Mouse (Mus musculus) Patski (cell line): ENCODE measurements at regions not wholly inside any gene's neighbourhood (a gene's known extent, or its start where the extent isn't known, plus 50 kb on each side); places are given as distances from the start of the nearest gene placed in this dataset.

ENCODE experiments used
- ATAC-seq: fragments of 100-300 bp; one replicate; pipeline ENCODE4 v1.8.0; 2021
- CTCF ChIA-PET: fragments of 350-600 bp; sonication (Branson Sonifier 250); formaldehyde crosslinking; loops from one replicate; lab custom pipeline; 2022; ENCODE audit warnings: inconsistent platforms; lab: Charles Lee
- POLR2A ChIA-PET: fragments of 350-600 bp; sonication (Branson Sonifier 250); formaldehyde crosslinking; loops from one replicate; lab custom pipeline; 2022; ENCODE audit warnings: antibody characterized with exemption, inconsistent platforms; lab: Charles Lee
- DNase-seq: peaks from one replicate; pipeline ENCODE4 v3.0.0-alpha.2; 2011; ENCODE audit warnings: low read depth, low spot score
- H3K27me3 ChIP-seq: fragments of 371-371 bp; one replicate; pipeline ENCODE4 v1.5.1; 2021
- CTCF ChIP-seq: fragments of 100-300 bp; IDR thresholded peaks from one replicate; pipeline ENCODE4 v1.5.1; 2021
- in situ Hi-C: fragments of 300-500 bp; cut with MboI; formaldehyde crosslinking; loops from 3 replicates; pipeline ENCODE4 v1.11.1; 2018; ENCODE audit warnings: low pct_unique_long_range_greater_than_20kb, mixed read lengths

- no peak for ATAC-seq
- DNase-seq, result no peak
- ChIA-PET POLR2A (interaction anchor here (0.8 to 0.9 kb wide), 2 partner anchors 10 to 51 kb away, joined by 3 read pairs; no protein-coding TSS in a partner anchor), CTCF (interaction anchor here (0.6 to 1.0 kb wide), 2 partner anchors 10 to 12 kb away, joined by 3 to 4 read pairs; no protein-coding TSS in a partner anchor)
- no peak for TF ChIP-seq CTCF
- no peaks in the 10 kb centered on the region for H3K27me3 ChIP-seq
- in situ Hi-C loops, result no loop called here
Measured at GRCm38 (mm10) chr5:64460891-64461290, 304.8 kb downstream of the Tbc1d1 start.

GRCm38 (mm10) chr5:64461592-64461991 is 305.5 kb downstream of the Tbc1d1 start:
- no peak for ATAC-seq
- POLR2A ChIA-PET, result no interaction called here
- DNase-seq, result no peak
- TF ChIP-seq CTCF, result no peak
- no peaks in the 10 kb centered on the region for H3K27me3 ChIP-seq
- CTCF ChIA-PET, result interaction anchor here (1.0 to 1.7 kb wide), 2 partner anchors 9 to 16 kb away, joined by 4 read pairs; no protein-coding TSS in a partner anchor
- in situ Hi-C loops, result no loop called here

- ChIA-PET POLR2A (interaction anchor here (0.7 kb wide), 1 partner anchor 43 kb away, joined by 4 read pairs; no protein-coding TSS in a partner anchor), CTCF (interaction anchor here (1.2 to 1.7 kb wide), 4 partner anchors 11 to 26 kb away, joined by 3 to 5 read pairs (median 4); no protein-coding TSS in a partner anchor)
- no peak for DNase-seq
- in situ Hi-C loops, result no loop called here
- H3K27me3 ChIP-seq, result no peaks in the 10 kb centered on the region
- no peak for ATAC-seq
- no peak for TF ChIP-seq CTCF
Measured at GRCm38 (mm10) chr5:64462411-64462810, 306.3 kb downstream of the Tbc1d1 start.

GRCm38 (mm10) chr5:64463570-64463969 is 307.5 kb downstream of the Tbc1d1 start:
- DNase-seq (no peak), ATAC-seq (no peak)
- no peaks in the 10 kb centered on the region for H3K27me3 ChIP-seq
- no peak for TF ChIP-seq CTCF
- in situ Hi-C loops, result no loop called here
- CTCF ChIA-PET, result interaction anchor here (0.7 to 1.7 kb wide), 5 partner anchors 9 to 27 kb away, joined by 3 to 5 read pairs (median 4); no protein-coding TSS in a partner anchor
- POLR2A ChIA-PET, result no interaction called here

GRCm38 (mm10) chr5:64466320-64466719 is 310.2 kb downstream of the Tbc1d1 start:
- CTCF ChIA-PET, result no interaction called here
- POLR2A ChIA-PET, result interaction anchor here (0.8 kb wide), 1 partner anchor 694 kb away, joined by 3 read pairs; no protein-coding TSS in a partner anchor
- ATAC-seq (no peak), DNase-seq (no peak)
- H3K27me3 ChIP-seq, result no peaks in the 10 kb centered on the region
- in situ Hi-C loops, result no loop called here
- no peak for TF ChIP-seq CTCF

GRCm38 (mm10) chr5:64467856-64468255 is 311.8 kb downstream of the Tbc1d1 start:
- DNase-seq (no peak), ATAC-seq (no peak)
- in situ Hi-C loops, result no loop called here
- no peaks in the 10 kb centered on the region for H3K27me3 ChIP-seq
- POLR2A ChIA-PET, result interaction anchor here (1.0 kb wide), 1 partner anchor 10 kb away, joined by 3 read pairs; no protein-coding TSS in a partner anchor
- CTCF ChIA-PET, result interaction anchor here (1.1 kb wide), 1 partner anchor 11 kb away, joined by 6 read pairs; no protein-coding TSS in a partner anchor
- TF ChIP-seq CTCF, result no peak

- DNase-seq (no peak), ATAC-seq (no peak)
- in situ Hi-C loops, result no loop called here
- ChIA-PET CTCF (interaction anchor here (0.8 to 1.1 kb wide), 2 partner anchors 10 to 24 kb away, joined by 3 to 6 read pairs; no protein-coding TSS in a partner anchor), POLR2A (interaction anchor here (1.0 kb wide), 1 partner anchor 10 kb away, joined by 3 read pairs; no protein-coding TSS in a partner anchor)
- H3K27me3 ChIP-seq, result no peaks in the 10 kb centered on the region
- TF ChIP-seq CTCF, result no peak
Measured at GRCm38 (mm10) chr5:64468307-64468706, 312.2 kb downstream of the Tbc1d1 start.

GRCm38 (mm10) chr5:64472008-64472407 is 315.9 kb downstream of the Tbc1d1 start:
- TF ChIP-seq CTCF, result no peak

GRCm38 (mm10) chr5:64472415-64472814 is 316.3 kb downstream of the Tbc1d1 start:
- CTCF ChIA-PET, result interaction anchor here (0.7 to 1.4 kb wide), 2 partner anchors 10 to 12 kb away, joined by 3 to 5 read pairs; no protein-coding TSS in a partner anchor
- POLR2A ChIA-PET, result interaction anchor here (0.6 kb wide), 1 partner anchor 59 kb away, joined by 3 read pairs; no protein-coding TSS in a partner anchor
- no peak for DNase-seq
- no peak for ATAC-seq
- in situ Hi-C loops, result no loop called here
- TF ChIP-seq CTCF, result no peak
- H3K27me3 ChIP-seq, result no peaks in the 10 kb centered on the region

More at GRCm38 (mm10) chr5:64472008-64472407, 315.9 kb downstream of the Tbc1d1 start:
- H3K27me3 ChIP-seq, result no peaks in the 10 kb centered on the region
- POLR2A ChIA-PET, result interaction anchor here (0.6 kb wide), 1 partner anchor 59 kb away, joined by 3 read pairs; no protein-coding TSS in a partner anchor
- CTCF ChIA-PET, result no interaction called here
- in situ Hi-C loops, result no loop called here
- ATAC-seq (no peak), DNase-seq (no peak)

GRCm38 (mm10) chr5:64474868-64475267 is 318.8 kb downstream of the Tbc1d1 start:
- no peak for TF ChIP-seq CTCF
- no peak for DNase-seq
- CTCF ChIA-PET, result no interaction called here
- POLR2A ChIA-PET, result no interaction called here
- in situ Hi-C loops, result no loop called here
- ATAC-seq, result no peak
- no peaks in the 10 kb centered on the region for H3K27me3 ChIP-seq
